In the genomic region with DNA sequence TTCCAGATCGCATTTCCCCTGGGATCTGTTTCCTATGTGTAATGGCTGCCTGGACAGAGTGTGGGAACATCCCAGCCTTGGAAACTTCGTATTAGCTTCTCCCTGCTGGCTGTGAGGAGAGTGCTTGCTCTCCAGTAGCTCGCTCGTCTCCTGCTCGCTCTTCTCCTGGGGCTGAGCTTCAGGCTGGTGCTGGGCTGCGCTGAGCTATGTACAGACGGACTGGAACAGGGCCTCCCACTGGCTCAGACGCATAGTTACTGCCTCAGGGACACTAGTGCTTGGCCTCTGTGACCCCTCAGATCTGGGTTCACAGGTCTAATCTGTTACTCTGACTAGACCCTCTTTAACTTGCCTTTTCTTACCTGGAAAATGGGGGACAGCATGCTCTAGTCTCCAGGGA, we compare ENCODE assay signal across 8 mouse cellular contexts. TPM values are rescaled to one million over a fixed set of nuclear protein-coding genes. Genes with fewer than 3 reads are reported as not detected.
DNase-seq lines count a peak whose midpoint lies in the region; ATAC-seq lines count a peak whose summit lies in the region.

No protein-coding gene starts in this region.

- H3K27ac ChIP-seq in forebrain, embryonic 13.5 days = no peak overlapping the region; the same call in 1 of the 2 replicates
- H3K27ac ChIP-seq in liver, embryonic 15.5 days (replicated peaks) = peak overlapping the region; percentile 99

- DNase-seq in CD4-positive, CD25-positive, alpha-beta regulatory T cell, adult 2 months (ENCODE audit: low read depth, low spot score) = peak; percentile 43
- DNase-seq in kidney, postnatal 10 days = peak; percentile 8
- DNase-seq in kidney, adult 11 months = no peak
- DNase-seq in frontal cortex, postnatal 14 days (ENCODE audit: low spot score in 2 of 2) = no peak
- DNase-seq in kidney, adult 9 months = no peak

- H3K27me3 ChIP-seq in forebrain, embryonic 13.5 days = peaks cover 13% of the 10 kb centered on the region
- H3K27me3 ChIP-seq in liver, embryonic 15.5 days = no peaks in the 10 kb centered on the region

- no peaks in the 10 kb centered on the region for H3K9me3 ChIP-seq in forebrain, embryonic 13.5 days (replicated peaks)
- no peaks in the 10 kb centered on the region for H3K9me3 ChIP-seq in liver, embryonic 15.5 days (replicated peaks)

- peak overlapping the region; percentile 90 for H3K4me2 ChIP-seq in forebrain, embryonic 13.5 days
- H3K4me2 ChIP-seq in liver, embryonic 15.5 days = peak overlapping the region; percentile 93

- no peak for ATAC-seq in CD4-positive, CD25-positive, alpha-beta regulatory T cell, adult 4 months
- ATAC-seq in forebrain, embryonic 13.5 days = no peak
- no peak for ATAC-seq in liver, embryonic 15.5 days (ENCODE audit: insufficient read depth)

- WGBS in forebrain, embryonic 13.5 days = 76% methylated on average over 8 of the region's 8 CpGs
- WGBS in liver, embryonic 15.5 days (ENCODE audit: insufficient replicate concordance) = 66% methylated on average over 8 of the region's 8 CpGs

- peak overlapping the region; percentile 43; the same call in 1 of the 2 replicates for H3K9ac ChIP-seq in forebrain, embryonic 13.5 days
- H3K9ac ChIP-seq in liver, embryonic 15.5 days = peak overlapping the region; percentile 94

- H3K4me1 ChIP-seq in forebrain, embryonic 13.5 days = peaks cover 67% of the 10 kb centered on the region
- peaks cover 80% of the 10 kb centered on the region for H3K4me1 ChIP-seq in liver, embryonic 15.5 days (replicated peaks)

- no peak overlapping the region for H3K4me3 ChIP-seq in forebrain, embryonic 13.5 days
- peak overlapping the region; percentile 91 for H3K4me3 ChIP-seq in liver, embryonic 15.5 days (replicated peaks)

- H3K36me3 ChIP-seq in forebrain, embryonic 13.5 days (ENCODE audit: poor library complexity, severe bottlenecking) = peaks cover 43% of the 10 kb centered on the region
- peaks cover 71% of the 10 kb centered on the region for H3K36me3 ChIP-seq in liver, embryonic 15.5 days (replicated peaks)

RNA-seq across cellular contexts. Expression of a gene that starts 4.1 kb away (rescaled TPM):
- polyA plus RNA-seq in CD4-positive, CD25-positive, alpha-beta regulatory T cell, adult 4 months (2017; shearing (Covaris generic)) = 100 to 1,000 TPM; 154 to 194 TPM
- 40.0 and 47.6 TPM in 2 replicates for polyA plus RNA-seq in forebrain, embryonic 13.5 days (2015; fragmentation: Nextera tagmentation; extraction: Ambion mirVana)
- 315 and 352 TPM in 2 replicates for polyA plus RNA-seq in liver, embryonic 15.5 days (2015; fragmentation: Nextera tagmentation; extraction: Ambion mirVana)

RNA-seq across cellular contexts. Expression of a gene that starts 24.5 kb away (rescaled TPM):
- polyA plus RNA-seq in CD4-positive, CD25-positive, alpha-beta regulatory T cell, adult 4 months (2017; shearing (Covaris generic)) = 10 to 100 TPM; 44.2 to 44.5 TPM
- 146 and 148 TPM in 2 replicates for polyA plus RNA-seq in forebrain, embryonic 13.5 days (2015; fragmentation: Nextera tagmentation; extraction: Ambion mirVana)
- 64.0 and 64.7 TPM in 2 replicates for polyA plus RNA-seq in liver, embryonic 15.5 days (2015; fragmentation: Nextera tagmentation; extraction: Ambion mirVana)

RNA-seq across cellular contexts. Expression of a gene that starts 46.9 kb away (rescaled TPM):
- 1 to 10 TPM; 3.3 to 3.8 TPM for polyA plus RNA-seq in CD4-positive, CD25-positive, alpha-beta regulatory T cell, adult 4 months (2017; shearing (Covaris generic))
- 0.13 and 0.45 TPM in 2 replicates for polyA plus RNA-seq in forebrain, embryonic 13.5 days (2015; fragmentation: Nextera tagmentation; extraction: Ambion mirVana)
- 0.03 TPM in 1 of 2 replicates, not detected in the other for polyA plus RNA-seq in liver, embryonic 15.5 days (2015; fragmentation: Nextera tagmentation; extraction: Ambion mirVana)

Comparison
In these comparisons a context has a peak if more than half of its experiments do, and no peak if none do; other contexts are left out.
1. DNase-seq: peak in CD4-positive, CD25-positive, alpha-beta regulatory T cell, adult 2 months (single experiment) and kidney, postnatal 10 days (single experiment); none in kidney, adult 11 months (single experiment), frontal cortex, postnatal 14 days (0 of 2) and kidney, adult 9 months (single experiment).